Mouse (Mus musculus): Measurements from ENCODE around the gene Tyw1. TPM values are rescaled to one million over a fixed set of nuclear protein-coding genes. Genes with fewer than 3 reads are reported as not detected.

The Tyw1 gene
- polyA plus RNA-seq (2014; fragmentation: Illumina TruSeq; extraction: RNeasy Lipid Tissue Mini Kit (QIAGEN cat#74804); ENCODE audit: low read depth, low replicate concordance): 1.6 TPM

GRCm38 (mm10) chr5:130255017-130255720, at the start of gene Tyw1, which contains the start of gene Sbds:
Tyw1 (plus strand) TSS chr5:130255619.
Sbds (minus strand) TSS chr5:130255530.

GRCm38 (mm10) chr5:130216781-130217180, 38.6 kb upstream of the Tyw1 start, which contains the start of gene Tmem248:
Tmem248 (plus strand) TSS chr5:130217081.

GRCm38 (mm10) chr5:130369237-130369636, 113.8 kb downstream of the Tyw1 start, which contains the start of gene Caln1:
Caln1 (plus strand) TSS chr5:130369455.

GRCm38 (mm10) chr5:130384222-130384912, 128.9 kb downstream of the Tyw1 start, which contains the start of gene A330070K13Rik:
A330070K13Rik (minus strand) TSS chr5:130384631.

Other genes with a start within 250 kb of the Tyw1 start
- 15.5 TPM for gene Asl, start 226.4 kb upstream of the Tyw1 start, polyA plus RNA-seq (2014; fragmentation: Illumina TruSeq; extraction: RNeasy Lipid Tissue Mini Kit (QIAGEN cat#74804); ENCODE audit: low read depth, low replicate concordance)
- gene Crcp, start 226.3 kb upstream of the Tyw1 start, polyA plus RNA-seq (2014; fragmentation: Illumina TruSeq; extraction: RNeasy Lipid Tissue Mini Kit (QIAGEN cat#74804); ENCODE audit: low read depth, low replicate concordance): 16.0 TPM
- 6.8 TPM for gene Tpst1, start 182.3 kb upstream of the Tyw1 start, polyA plus RNA-seq (2014; fragmentation: Illumina TruSeq; extraction: RNeasy Lipid Tissue Mini Kit (QIAGEN cat#74804); ENCODE audit: low read depth, low replicate concordance)
- gene Kctd7, start 110.8 kb upstream of the Tyw1 start, polyA plus RNA-seq (2014; fragmentation: Illumina TruSeq; extraction: RNeasy Lipid Tissue Mini Kit (QIAGEN cat#74804); ENCODE audit: low read depth, low replicate concordance): 1.2 TPM
- gene Rabgef1, start 83.8 kb upstream of the Tyw1 start, polyA plus RNA-seq (2014; fragmentation: Illumina TruSeq; extraction: RNeasy Lipid Tissue Mini Kit (QIAGEN cat#74804); ENCODE audit: low read depth, low replicate concordance): 25.6 TPM
- 33.4 TPM for gene Tmem248, start 38.5 kb upstream of the Tyw1 start, polyA plus RNA-seq (2014; fragmentation: Illumina TruSeq; extraction: RNeasy Lipid Tissue Mini Kit (QIAGEN cat#74804); ENCODE audit: low read depth, low replicate concordance)
- 88.7 TPM for gene Sbds, start 89 bp upstream of the Tyw1 start, polyA plus RNA-seq (2014; fragmentation: Illumina TruSeq; extraction: RNeasy Lipid Tissue Mini Kit (QIAGEN cat#74804); ENCODE audit: low read depth, low replicate concordance)
- gene Caln1, start 113.8 kb downstream of the Tyw1 start, polyA plus RNA-seq (2014; fragmentation: Illumina TruSeq; extraction: RNeasy Lipid Tissue Mini Kit (QIAGEN cat#74804); ENCODE audit: low read depth, low replicate concordance): 0.08 TPM
- gene A330070K13Rik, start 129.0 kb downstream of the Tyw1 start, polyA plus RNA-seq (2014; fragmentation: Illumina TruSeq; extraction: RNeasy Lipid Tissue Mini Kit (QIAGEN cat#74804); ENCODE audit: low read depth, low replicate concordance): not detected